Mouse (Mus musculus) gastrocnemius, adult 8-10 months (tissue): ENCODE measurements around the gene Ifrd1. TPM values are rescaled to one million over a fixed set of nuclear protein-coding genes. Genes with fewer than 3 reads are reported as not detected.

Source experiments
- DNase-seq, 2 experiments: peaks; one replicate each; pipeline ENCODE4 v3.0.0; 2022; ENCODE audit warnings: low spot score in 2 of 2
- total RNA-seq, 4 experiments: library from RNA; stranded (reverse); gene quantifications; 2 replicates each; pipeline ENCODE4 v1.2.4; 2022

Ifrd1 gene
- total RNA-seq, 4 experiments from 2014 or later = 93.1 to 126 (median 105) TPM

- peak; percentile 14 to 17 for DNase-seq
These were observed 4.5 kb downstream of the Ifrd1 start for GRCm38 (mm10) chr12:40243821-40244221.

DNA sequence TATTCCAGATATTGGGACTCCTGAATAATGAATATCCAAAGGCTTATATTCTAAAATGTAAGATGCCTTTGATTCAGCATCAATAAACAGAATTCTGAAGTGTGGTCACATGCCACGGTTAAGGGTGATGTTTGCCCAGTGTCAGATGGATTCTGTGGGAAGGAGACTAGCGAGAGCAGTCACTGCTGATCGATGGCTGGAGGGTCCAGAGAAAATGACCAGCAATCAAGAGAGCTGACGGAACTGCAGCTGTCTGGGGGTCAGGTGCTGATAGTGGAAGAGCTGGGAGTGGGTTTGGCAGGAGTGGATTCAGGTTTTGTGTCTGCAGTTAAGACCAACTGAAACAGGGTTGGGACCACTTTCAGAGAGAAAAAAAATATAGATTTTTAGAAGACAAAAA lies 5.1 kb downstream of the Ifrd1 start:
- no peak for DNase-seq

GRCm38 (mm10) chr12:40239161-40239560 lies 9.1 kb downstream of the Ifrd1 start:
- no peak for DNase-seq

GRCm38 (mm10) chr12:40232231-40232630 lies 16.1 kb downstream of the Ifrd1 start:
- DNase-seq = no peak

DNA sequence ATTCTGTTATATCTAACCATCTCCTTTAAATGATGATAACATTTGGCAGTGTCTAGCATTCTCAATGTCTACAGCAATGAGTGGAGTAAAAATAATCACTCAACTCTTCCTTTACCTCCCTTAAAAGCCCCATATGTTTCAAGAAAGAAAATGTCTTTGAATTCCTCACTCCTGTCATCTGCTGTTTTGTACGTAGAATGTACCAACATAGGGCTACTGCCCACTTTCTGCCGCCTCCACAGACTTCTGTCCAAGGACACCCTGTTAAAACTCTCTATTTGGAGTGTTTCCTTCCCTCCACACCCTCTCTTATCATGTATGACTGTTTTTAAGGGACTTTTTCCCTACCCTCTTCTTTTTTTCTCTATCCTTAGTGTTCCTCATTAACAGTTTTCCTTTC lies 16.7 kb downstream of the Ifrd1 start:
- no peak for DNase-seq

GRCm38 (mm10) chr12:40224171-40224880 lies 24.0 kb downstream of the Ifrd1 start:
- no peak for DNase-seq

DNA sequence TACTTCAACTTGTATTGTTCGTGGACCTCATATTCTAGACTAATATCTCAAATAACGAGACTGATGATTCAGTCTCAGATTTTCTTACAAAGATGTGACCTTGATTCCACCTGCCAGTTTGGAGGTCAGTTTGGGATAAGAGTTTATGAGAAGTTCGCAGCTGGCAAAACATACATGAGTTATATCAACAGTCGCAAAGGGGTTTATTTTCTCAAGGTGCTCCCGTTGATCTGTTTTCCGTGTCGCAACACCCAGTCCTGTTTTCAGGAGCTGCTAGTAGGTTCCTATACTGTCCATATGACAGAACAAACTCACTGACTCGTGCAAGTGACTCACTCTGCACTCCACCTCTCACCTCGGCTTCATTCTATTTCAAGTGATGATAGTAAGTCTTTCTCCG lies 24.6 kb downstream of the Ifrd1 start:
- no peak for DNase-seq

DNA sequence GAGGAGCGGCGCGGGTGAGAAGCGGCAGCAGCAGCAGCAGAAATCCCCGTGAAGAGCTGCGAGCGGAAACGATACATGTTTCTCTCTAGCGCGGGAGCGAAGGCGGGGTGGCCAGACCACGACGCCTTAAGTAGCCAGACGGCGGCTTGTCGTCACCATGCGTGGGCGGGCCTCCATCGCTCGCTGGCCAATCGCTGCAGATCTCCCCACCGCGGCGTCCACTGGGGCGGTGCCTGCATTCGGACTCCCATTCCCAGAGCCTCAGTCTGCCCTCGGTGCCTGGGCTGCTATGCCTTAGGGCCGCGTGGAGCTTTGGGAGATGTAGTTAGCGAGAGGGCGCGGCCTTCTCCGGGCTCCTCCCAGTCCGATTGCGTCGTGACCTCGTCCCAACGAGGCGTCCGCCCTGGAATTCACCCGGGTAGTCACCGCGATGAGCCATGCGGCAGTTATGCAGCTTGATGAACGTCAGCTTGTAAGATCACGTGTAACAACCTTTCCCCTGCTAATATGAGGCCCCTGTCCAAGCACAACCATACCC lies 25.2 kb downstream of the Ifrd1 start:
- peak; percentile 98 to 99 for DNase-seq

GRCm38 (mm10) chr12:40222251-40223081 lies 25.8 kb downstream of the Ifrd1 start:
- peak; percentile 93 to 97 for DNase-seq

GRCm38 (mm10) chr12:40221611-40222010 lies 26.7 kb downstream of the Ifrd1 start:
- no peak for DNase-seq

- DNase-seq = no peak
These were observed 27.4 kb downstream of the Ifrd1 start for GRCm38 (mm10) chr12:40220896-40221295.

DNA sequence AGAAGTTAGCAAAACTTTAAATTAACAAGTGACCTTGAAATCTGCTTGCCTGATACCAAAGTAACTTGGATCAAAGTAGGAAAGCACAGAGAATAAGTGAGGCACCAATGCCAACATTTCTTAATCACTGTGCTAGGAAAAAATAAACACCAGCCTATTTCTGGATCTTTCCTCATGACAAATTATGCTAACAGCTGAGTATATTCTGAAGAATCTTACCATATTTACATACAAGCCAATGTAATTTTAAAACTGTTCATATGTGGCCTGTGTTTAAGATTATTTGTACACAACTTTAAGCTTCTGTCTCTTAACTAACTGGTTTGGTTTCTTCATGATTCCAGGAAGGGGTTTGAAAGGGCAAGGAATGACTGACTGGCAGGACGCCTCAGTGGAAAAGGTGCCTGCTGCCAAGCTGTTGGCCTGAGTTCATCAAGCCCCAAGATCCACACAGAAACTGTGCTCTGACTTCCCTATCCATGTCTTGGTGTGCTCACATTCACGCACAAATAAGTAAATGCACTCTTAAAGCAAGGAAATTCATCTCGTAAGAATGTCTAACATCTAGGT lies 28.2 kb downstream of the Ifrd1 start:
- peak; percentile 44 to 64 for DNase-seq

- no peak for DNase-seq
These were observed 29.8 kb downstream of the Ifrd1 start for GRCm38 (mm10) chr12:40218430-40218945.

GRCm38 (mm10) chr12:40217776-40218175 lies 30.5 kb downstream of the Ifrd1 start:
- DNase-seq = no peak

DNA sequence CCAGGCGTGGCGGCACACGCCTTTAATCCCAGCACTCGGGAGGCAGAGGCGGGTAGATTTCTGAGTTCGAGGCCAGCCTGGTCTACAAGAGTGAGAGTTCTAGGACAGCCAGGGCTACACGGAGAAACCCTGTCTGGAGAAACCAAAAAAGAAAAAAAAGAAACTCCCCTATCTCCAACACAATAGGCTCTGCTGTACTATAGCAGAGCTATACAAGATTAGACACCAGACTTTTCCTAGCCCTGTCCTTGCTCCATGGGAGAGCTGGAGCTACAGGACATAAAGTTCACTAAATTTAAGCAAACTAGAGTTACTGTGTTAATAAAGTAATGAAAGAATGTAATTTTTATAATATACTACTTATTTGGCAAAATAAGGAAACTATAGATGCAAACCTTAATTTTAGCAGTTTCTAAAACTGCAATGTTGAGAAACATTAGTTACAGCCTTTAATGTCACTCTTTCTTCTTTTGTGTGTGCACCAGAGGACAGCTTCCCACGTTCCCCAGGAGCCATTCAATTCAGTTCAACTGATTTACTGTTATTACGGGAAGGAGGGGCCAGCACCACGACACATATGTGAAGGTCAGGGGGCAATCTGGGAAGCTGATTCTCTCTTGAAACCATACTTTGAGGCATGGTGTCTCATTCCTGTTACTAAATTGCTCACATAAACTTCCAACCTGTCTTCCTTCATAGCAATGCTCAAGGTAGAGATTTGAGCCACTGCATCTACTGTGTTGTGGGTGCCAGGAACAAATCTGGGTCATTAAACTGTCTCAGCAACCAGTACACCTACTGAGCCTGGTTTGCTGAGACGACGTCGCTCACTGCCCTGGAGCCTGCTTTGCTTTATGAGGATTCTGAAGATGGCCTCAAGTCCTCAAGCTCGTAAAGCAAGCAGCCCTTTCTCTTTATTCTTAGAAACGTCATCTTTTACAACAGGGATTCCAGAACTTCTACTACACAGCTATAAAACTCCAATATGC lies 33.1 kb downstream of the Ifrd1 start:
- no peak for DNase-seq

DNA sequence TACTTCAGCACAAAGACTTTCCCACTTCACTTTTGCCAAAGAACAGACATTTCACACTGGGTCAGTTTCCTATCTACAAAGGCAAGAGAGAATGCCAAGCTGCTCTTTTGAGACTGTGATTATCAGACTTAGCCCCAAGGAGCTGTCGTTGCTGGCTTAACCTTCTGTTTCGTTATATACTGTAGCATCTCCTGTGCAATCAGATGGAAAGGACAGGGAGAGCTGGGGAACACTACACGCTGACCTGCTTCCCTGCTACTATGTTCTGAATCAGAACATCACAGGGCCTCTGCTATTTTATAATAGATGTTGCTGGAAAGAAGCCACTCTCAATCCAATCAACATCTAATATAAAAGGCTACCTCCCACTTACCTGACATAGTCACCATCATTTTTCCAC lies 39.3 kb downstream of the Ifrd1 start:
- DNase-seq = no peak

GRCm38 (mm10) chr12:40207909-40208308 lies 40.4 kb downstream of the Ifrd1 start:
- no peak for DNase-seq

GRCm38 (mm10) chr12:40202161-40203035 lies 45.9 kb downstream of the Ifrd1 start:
- no peak for DNase-seq

DNA sequence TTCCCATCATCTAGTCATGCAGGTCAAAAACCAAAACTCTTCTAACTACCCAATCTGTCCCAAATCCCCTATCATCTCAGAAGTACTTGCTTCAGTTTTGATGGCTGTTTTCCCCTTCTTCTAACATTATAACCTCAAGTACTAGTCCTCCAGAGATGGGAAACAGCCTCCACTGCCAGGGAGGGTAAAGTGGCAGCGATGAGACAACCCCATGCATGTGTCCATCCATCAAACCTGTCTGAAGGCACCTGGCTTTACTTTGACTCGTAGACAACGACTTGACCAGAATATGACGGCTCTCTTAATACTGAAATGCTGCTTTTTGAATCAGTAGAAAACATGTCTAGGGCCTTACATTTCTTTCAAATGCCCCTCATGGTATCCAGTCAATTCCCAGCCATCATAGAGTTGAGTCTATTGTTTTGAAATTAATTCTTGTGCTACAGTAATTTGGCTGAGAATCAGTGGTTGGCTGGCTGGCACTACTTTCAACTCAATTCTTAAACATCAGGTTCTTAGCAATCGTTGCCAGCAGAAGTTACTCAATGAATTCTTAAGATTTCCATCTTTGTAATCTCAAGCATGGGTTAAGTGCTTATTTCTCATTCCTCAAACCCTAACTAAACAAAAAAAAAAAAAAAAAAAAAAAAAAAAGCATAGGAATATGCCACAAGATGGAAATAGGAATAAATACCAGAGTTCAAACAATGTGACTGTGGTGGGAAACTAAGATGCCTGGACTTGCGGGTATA lies 47.6 kb downstream of the Ifrd1 start:
- no peak for DNase-seq
